26 mouse cellular contexts compared by ENCODE assay signal in the genomic region with DNA sequence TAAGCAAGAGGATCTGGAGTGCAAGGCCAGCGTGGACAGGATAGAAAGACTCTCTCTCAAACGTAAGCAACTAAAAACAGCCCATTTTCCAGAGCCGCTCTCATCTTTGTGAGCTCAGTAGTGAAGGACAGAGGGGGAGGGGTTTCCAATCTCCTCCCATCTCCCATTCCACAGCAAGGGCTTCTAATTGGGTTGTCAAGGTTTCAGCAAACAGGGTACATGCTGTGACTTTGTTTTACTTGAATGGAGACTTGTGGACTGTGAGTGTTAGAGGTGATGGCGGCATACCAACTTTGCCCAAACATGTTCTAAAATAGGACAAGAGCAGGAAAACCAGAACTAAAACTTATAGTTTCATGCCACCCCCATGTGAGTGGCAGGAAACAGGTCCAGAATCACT. TPM values are rescaled to one million over a fixed set of nuclear protein-coding genes. Genes with fewer than 3 reads are reported as not detected.
DNase-seq lines count a peak whose midpoint lies in the region; ATAC-seq and TF ChIP-seq lines count a peak whose summit lies in the region.
"Had no signal": no experiment of that assay in that cellular context is flagged by ENCODE, and none has a peak within 500 bp of the region (broad histone marks: within the 10 kb centered on the region; RNA-seq: fewer than 3 reads in every experiment).

No protein-coding gene starts in this region.

- H3K4me2 ChIP-seq in forebrain, embryonic 16.5 days (ENCODE audit: low read length): no peak overlapping the region
- no peak overlapping the region for H3K4me2 ChIP-seq in forebrain, embryonic 13.5 days
- no peak overlapping the region for H3K4me2 ChIP-seq in midbrain, embryonic 14.5 days (ENCODE audit: low read length)
- no peak overlapping the region for H3K4me2 ChIP-seq in midbrain, embryonic 13.5 days (replicated peaks)
- H3K4me2 ChIP-seq: embryonic facial prominence, embryonic 12.5 days; heart, embryonic 13.5 days; intestine, embryonic 15.5 days; limb, embryonic 12.5 days; liver, embryonic 12.5 days; lung, embryonic 14.5 days; neural tube, embryonic 13.5 days had no signal

- H3K4me1 ChIP-seq in forebrain, embryonic 16.5 days (replicated peaks; ENCODE audit: control insufficient read depth, insufficient read depth, low read length): peaks cover 4% of the 10 kb centered on the region; the same call in 1 of the 2 replicates
- peaks cover 10% of the 10 kb centered on the region for H3K4me1 ChIP-seq in forebrain, embryonic 13.5 days
- no peaks in the 10 kb centered on the region for H3K4me1 ChIP-seq in midbrain, embryonic 14.5 days (ENCODE audit: control insufficient read depth, insufficient read depth, low read length)
- no peaks in the 10 kb centered on the region for H3K4me1 ChIP-seq in midbrain, embryonic 13.5 days (replicated peaks)
- H3K4me1 ChIP-seq in ES-E14 (ENCODE audit: control insufficient read depth in 2 of 2, insufficient read depth in 2 of 2, low read length in 2 of 2, poor library complexity in 1 of 2): peaks cover 0 to 16% of the 10 kb centered on the region in 2 experiments; a peak in 2 of 4 replicates
- H3K4me1 ChIP-seq in cortical plate, adult 2 months (ENCODE audit: control insufficient read depth, insufficient read depth, low read length): peaks cover 5% of the 10 kb centered on the region
- H3K4me1 ChIP-seq: intestine, embryonic 15.5 days; limb, embryonic 12.5 days had no signal

- H3K9me3 ChIP-seq in forebrain, embryonic 16.5 days (ENCODE audit: control insufficient read depth, low read length): no peaks in the 10 kb centered on the region
- H3K9me3 ChIP-seq in forebrain, embryonic 13.5 days (replicated peaks): no peaks in the 10 kb centered on the region
- H3K9me3 ChIP-seq in midbrain, embryonic 14.5 days (ENCODE audit: control insufficient read depth, low read length): no peaks in the 10 kb centered on the region
- no peaks in the 10 kb centered on the region for H3K9me3 ChIP-seq in midbrain, embryonic 13.5 days
- H3K9me3 ChIP-seq in ES-E14 (ENCODE audit: control insufficient read depth, insufficient read depth, low read depth, low read length): no peaks in the 10 kb centered on the region
- H3K9me3 ChIP-seq: embryonic facial prominence, embryonic 12.5 days; heart, embryonic 13.5 days; intestine, embryonic 15.5 days; limb, embryonic 12.5 days; liver, embryonic 12.5 days; neural tube, embryonic 13.5 days had no signal

- no peak for TF ChIP-seq POLR2A in cortical plate, adult 2 months (IDR thresholded peaks at IDR 0.05; ENCODE audit: extremely low read depth, insufficient read depth, low read length)

- no peak overlapping the region for H3K9ac ChIP-seq in forebrain, embryonic 16.5 days (replicated peaks; ENCODE audit: low read depth, low read length)
- no peak overlapping the region for H3K9ac ChIP-seq in forebrain, embryonic 13.5 days
- no peak overlapping the region for H3K9ac ChIP-seq in midbrain, embryonic 14.5 days (replicated peaks; ENCODE audit: low read length)
- H3K9ac ChIP-seq in midbrain, embryonic 13.5 days (replicated peaks): no peak overlapping the region
- peak overlapping the region; percentile 46; the same call in 1 of the 2 replicates for H3K9ac ChIP-seq in ES-E14 (ENCODE audit: insufficient read depth, low read depth, low read length, poor library complexity, severe bottlenecking)
- H3K9ac ChIP-seq: embryonic facial prominence, embryonic 12.5 days; heart, embryonic 13.5 days; intestine, embryonic 15.5 days; limb, embryonic 12.5 days; liver, embryonic 12.5 days; lung, embryonic 14.5 days; neural tube, embryonic 13.5 days had no signal

- no peak overlapping the region for H3K27ac ChIP-seq in forebrain, embryonic 16.5 days (ENCODE audit: low read length)
- no peak overlapping the region for H3K27ac ChIP-seq in forebrain, embryonic 13.5 days
- H3K27ac ChIP-seq in midbrain, embryonic 14.5 days (replicated peaks; ENCODE audit: low read depth, low read length): no peak overlapping the region
- no peak overlapping the region for H3K27ac ChIP-seq in midbrain, embryonic 13.5 days
- peak overlapping the region; percentile 75 for H3K27ac ChIP-seq in ES-E14 (ENCODE audit: insufficient read depth, low read depth, low read length, poor library complexity, severe bottlenecking)
- H3K27ac ChIP-seq in cortical plate, adult 2 months (ENCODE audit: insufficient read depth, low read length): peak overlapping the region; percentile 75
- H3K27ac ChIP-seq: embryonic facial prominence, embryonic 12.5 days; heart, embryonic 13.5 days; intestine, embryonic 15.5 days; limb, embryonic 12.5 days; liver, embryonic 12.5 days; neural tube, embryonic 13.5 days had no signal

- no peak for TF ChIP-seq CTCF in cortical plate, adult 2 months (IDR thresholded peaks at IDR 0.05; ENCODE audit: extremely low read depth, insufficient read depth, low read length)

- peak; percentile 13 for DNase-seq in midbrain, embryonic 14.5 days
- peak; percentile 69 for DNase-seq in ES-E14 (ENCODE audit: low read depth, low spot score)
- DNase-seq in natural killer cell, adult 2 months (ENCODE audit: low spot score in 2 of 2): no peak
- no peak for DNase-seq in kidney, postnatal 10 days
- DNase-seq: adrenal gland, postnatal 25 days; B cell, adult 2 months; cerebellum, adult 18-20 months; cerebellum, postnatal 25 days; gastrocnemius, postnatal 14 days; heart, adult 18-20 months; kidney, adult 9 months; kidney, postnatal 36 days; layer of hippocampus, adult 9-11 months; lung, embryonic 14.5 days; lung, postnatal 36 days; thymus, adult 18-20 months had no signal

- H3K27me3 ChIP-seq in forebrain, embryonic 16.5 days (replicated peaks; ENCODE audit: control insufficient read depth, insufficient read depth, low read length): no peaks in the 10 kb centered on the region
- no peaks in the 10 kb centered on the region for H3K27me3 ChIP-seq in forebrain, embryonic 13.5 days
- H3K27me3 ChIP-seq in midbrain, embryonic 14.5 days (ENCODE audit: control insufficient read depth, insufficient read depth, low read length): no peaks in the 10 kb centered on the region
- H3K27me3 ChIP-seq in midbrain, embryonic 13.5 days: no peaks in the 10 kb centered on the region
- H3K27me3 ChIP-seq: embryonic facial prominence, embryonic 12.5 days; heart, embryonic 13.5 days; intestine, embryonic 15.5 days; limb, embryonic 12.5 days; liver, embryonic 12.5 days; neural tube, embryonic 13.5 days had no signal

- H3K36me3 ChIP-seq in forebrain, embryonic 16.5 days (ENCODE audit: control insufficient read depth, insufficient read depth): peaks cover 29% of the 10 kb centered on the region
- peaks cover 80% of the 10 kb centered on the region for H3K36me3 ChIP-seq in forebrain, embryonic 13.5 days (ENCODE audit: poor library complexity, severe bottlenecking)
- peaks cover 80% of the 10 kb centered on the region for H3K36me3 ChIP-seq in midbrain, embryonic 14.5 days (ENCODE audit: control insufficient read depth, insufficient read depth, low read length)
- H3K36me3 ChIP-seq in midbrain, embryonic 13.5 days: peaks cover 77% of the 10 kb centered on the region
- peaks cover 33% of the 10 kb centered on the region for H3K36me3 ChIP-seq in ES-E14 (ENCODE audit: control insufficient read depth, insufficient read depth, low read length, poor library complexity, severe bottlenecking)

- 10% methylated on average over 4 of the region's 4 CpGs for WGBS in forebrain, embryonic 16.5 days
- WGBS in forebrain, embryonic 13.5 days: 17% methylated on average over 4 of the region's 4 CpGs
- WGBS in midbrain, embryonic 14.5 days: 37% methylated on average over 4 of the region's 4 CpGs
- 31% methylated on average over 4 of the region's 4 CpGs for WGBS in midbrain, embryonic 13.5 days

- H3K4me3 ChIP-seq in forebrain, embryonic 16.5 days (replicated peaks; ENCODE audit: low read length): no peak overlapping the region
- H3K4me3 ChIP-seq in forebrain, embryonic 13.5 days: no peak overlapping the region
- no peak overlapping the region for H3K4me3 ChIP-seq in midbrain, embryonic 14.5 days (replicated peaks; ENCODE audit: low read depth, low read length)
- no peak overlapping the region for H3K4me3 ChIP-seq in midbrain, embryonic 13.5 days (replicated peaks)
- no peak overlapping the region for H3K4me3 ChIP-seq in ES-E14 (ENCODE audit: insufficient read depth in 1 of 2, low read depth in 1 of 2, low read length in 2 of 2, poor library complexity in 1 of 2, severe bottlenecking in 1 of 2)
- H3K4me3 ChIP-seq in cortical plate, adult 2 months (ENCODE audit: insufficient read depth, low read length): no peak overlapping the region
- H3K4me3 ChIP-seq: embryonic facial prominence, embryonic 12.5 days; heart, embryonic 13.5 days; intestine, embryonic 15.5 days; limb, embryonic 12.5 days; liver, embryonic 12.5 days; neural tube, embryonic 13.5 days had no signal

- 0 out of 2 replicates have a peak, but pooled peaks have one; percentile 50 for ATAC-seq in forebrain, embryonic 16.5 days
- ATAC-seq in forebrain, embryonic 13.5 days: no peak
- ATAC-seq in midbrain, embryonic 14.5 days (ENCODE audit: low FRiP score, low TSS enrichment): no peak
- no peak for ATAC-seq in midbrain, embryonic 13.5 days
- ATAC-seq: intestine, embryonic 15.5 days; liver, embryonic 12.5 days had no signal

- in situ Hi-C loops in ES-E14 (cut with MboI; ENCODE audit: low sequenced_read_pairs in 2 of 2, unreplicated experiment in 2 of 2): no loop called here

TF ChIP-seq in ES-E14, 5 proteins besides CTCF, POLR2A, EP300 and RAD21:
- TF ChIP-seq HCFC1 (IDR thresholded peaks at IDR 0.05; ENCODE audit: borderline replicate concordance, insufficient read depth, low read length) (no peak), ZNF384 (IDR thresholded peaks at IDR 0.05; ENCODE audit: low read depth, low read length) (no peak), MAFK (IDR thresholded peaks at IDR 0.05; ENCODE audit: insufficient read depth, low read depth, low read length) (no peak), ZC3H11A (IDR thresholded peaks at IDR 0.05; ENCODE audit: borderline replicate concordance, low read depth, low read length) (no peak), CHD2 (IDR thresholded peaks at IDR 0.05; ENCODE audit: low read depth, low read length) (no peak)
TF ChIP-seq in ES-E14: peak in this region for 0.

RNA-seq across cellular contexts. Expression of a gene that starts 39.7 kb away (rescaled TPM):
- polyA plus RNA-seq in forebrain, embryonic 16.5 days (2015; fragmentation: Nextera tagmentation; extraction: Ambion mirVana): 0.20 and 0.34 TPM in 2 replicates
- polyA plus RNA-seq in forebrain, embryonic 13.5 days (2015; fragmentation: Nextera tagmentation; extraction: Ambion mirVana): 0.26 and 0.28 TPM in 2 replicates
- 0.26 and 0.81 TPM in 2 replicates for polyA plus RNA-seq in midbrain, embryonic 14.5 days (2014; fragmentation: Nextera tagmentation; extraction: Ambion mirVana)
- polyA plus RNA-seq in midbrain, embryonic 13.5 days (2015; fragmentation: Nextera tagmentation; extraction: Ambion mirVana): 0.27 and 0.34 TPM in 2 replicates
- total RNA-seq in ES-E14 (2012; rRNA removed): 0.05 and 0.09 TPM in 2 replicates
- 0.27 and 0.30 TPM in 2 replicates for polyA plus RNA-seq in cortical plate, adult 2 months (2012; rRNA removed)
- total RNA-seq: heart, adult 18-20 months had no signal

Comparison
In these comparisons a context has a peak if more than half of its experiments do, and no peak if none do; other contexts are left out.
1. H3K27ac ChIP-seq: peak in ES-E14 (single experiment) and cortical plate, adult 2 months (single experiment); none in forebrain, embryonic 16.5 days (single experiment), forebrain, embryonic 13.5 days (single experiment), midbrain, embryonic 14.5 days (single experiment) and midbrain, embryonic 13.5 days (single experiment).
2. DNase-seq: peak in midbrain, embryonic 14.5 days (single experiment) and ES-E14 (single experiment); none in natural killer cell, adult 2 months (0 of 2) and kidney, postnatal 10 days (single experiment).